Mouse (Mus musculus) erythroid progenitor cell, adult 5-6 weeks (primary cell): ENCODE results near the gene Ugt1a2. TPM values are rescaled to one million over a fixed set of nuclear protein-coding genes. Genes with fewer than 3 reads are reported as not detected.
"Not testable (repeated sequence)": the region's sequence is repeated elsewhere in the genome, so short reads cannot be mapped to it uniquely, and the experiment has no call there.

Source experiments
- ATAC-seq: replicated peaks from 2 replicates; pipeline ENCODE4 v1.8.0; 2016; ENCODE audit warnings: moderate number of reproducible peaks, mild to moderate bottlenecking, moderate TSS enrichment, inconsistent platforms; ENCODE audit not compliant: poor library complexity, low FRiP score, severe bottlenecking
- total RNA-seq, 2 experiments: library from RNA; stranded (forward) in 1 of 2; stranded (reverse) in 1 of 2; fragments of 150-400 nt in 1 of 2; fragments of 186-747, 209-891 nt in 1 of 2; gene quantifications; 2 replicates each; pipeline versions ENCODE4 v1.2.3 to v1.2.4; 2015 to 2017; ENCODE audit warnings: low replicate concordance in 2 of 2

Gene Ugt1a2
- 1.1 TPM in 1 of 2 replicates, not detected in the other for total RNA-seq (2015; ENCODE audit: low replicate concordance)
- total RNA-seq (2017; ENCODE audit: low replicate concordance) = not detected in 2 replicates

DNA sequence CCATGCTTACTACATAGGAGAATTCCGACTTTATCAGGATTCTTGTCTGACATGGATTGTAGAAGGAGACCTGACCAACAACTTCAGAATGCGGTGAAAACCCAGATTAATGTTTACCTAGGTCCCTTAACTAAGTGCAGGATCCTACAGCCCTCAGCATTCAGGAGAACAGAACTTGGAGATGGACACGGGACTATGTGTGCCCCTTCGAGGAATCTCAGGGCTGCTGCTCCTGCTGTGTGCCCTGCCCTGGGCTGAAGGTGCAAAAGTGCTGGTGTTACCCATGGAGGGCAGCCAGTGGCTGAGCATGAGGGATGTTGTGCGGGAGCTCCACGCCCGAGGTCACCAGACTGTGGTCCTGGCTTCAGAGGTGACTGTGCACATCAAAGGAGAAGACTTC is at the start of gene Ugt1a2:
Ugt1a2 (plus strand) TSS at position 146 of the 400 bp plus-strand sequence.
- no peak for ATAC-seq

DNA sequence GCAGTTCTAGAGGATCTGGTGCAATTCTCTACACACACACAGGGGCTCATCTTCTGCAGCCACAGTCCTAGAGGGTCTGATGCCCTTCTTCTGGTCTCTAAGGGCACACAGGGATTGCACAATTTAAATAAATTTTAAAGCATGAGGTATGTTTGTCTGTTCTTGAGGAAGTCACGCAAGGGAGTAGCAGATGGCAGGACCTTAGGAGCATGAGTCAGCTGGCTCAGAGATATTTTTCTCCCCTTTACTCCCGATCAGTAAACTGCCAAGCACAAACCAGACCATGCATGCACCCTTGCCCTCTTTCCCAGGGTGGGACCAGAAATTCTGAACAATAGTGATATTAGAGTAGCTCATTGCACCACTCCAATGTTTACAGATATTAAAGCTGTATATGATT is 42.0 kb upstream of the Ugt1a2 start:
- no peak for ATAC-seq

DNA sequence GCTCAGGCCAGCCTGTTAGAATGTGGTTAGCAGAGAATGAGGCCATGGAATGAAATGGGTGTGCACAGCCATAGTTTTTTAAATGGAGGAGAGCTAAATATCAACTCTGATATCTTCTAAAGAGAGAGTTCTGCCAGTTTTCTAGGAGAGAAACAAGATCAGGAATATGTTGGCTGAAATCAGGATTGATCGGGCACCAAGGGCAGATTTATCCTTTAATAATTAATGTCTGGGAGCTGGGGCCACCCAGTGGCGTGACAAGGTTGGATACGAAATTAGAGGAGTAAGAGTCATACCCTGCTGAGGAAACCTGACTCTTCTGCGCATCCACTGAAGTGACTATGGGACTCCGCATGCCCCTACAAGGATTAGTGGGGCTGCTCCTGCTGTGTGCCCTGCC is 34.7 kb upstream of the Ugt1a2 start, which contains the start of gene Ugt1a5:
Ugt1a5 (plus strand) TSS at position 302 of the 400 bp plus-strand sequence.
- ATAC-seq = no peak

DNA sequence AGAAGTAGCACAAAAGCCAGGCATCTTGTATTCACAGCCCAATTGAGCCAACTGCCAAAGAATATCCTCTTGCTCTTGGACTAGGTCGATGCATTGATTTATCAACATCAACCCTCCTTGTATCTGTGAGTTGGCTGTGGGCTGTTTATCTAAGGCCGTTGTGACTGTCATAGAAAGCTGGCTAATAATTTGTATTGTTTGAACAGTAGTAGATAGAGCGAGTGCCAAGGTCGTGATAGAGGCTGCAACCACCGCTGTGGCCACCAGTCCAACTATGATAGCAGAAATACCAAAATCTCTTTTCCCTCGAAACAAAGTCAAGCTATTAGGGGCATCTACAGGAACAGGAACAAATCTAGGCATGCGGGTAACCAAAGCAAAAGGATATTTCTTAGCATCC is 28.2 kb upstream of the Ugt1a2 start:
- not testable (repeated sequence) for ATAC-seq

DNA sequence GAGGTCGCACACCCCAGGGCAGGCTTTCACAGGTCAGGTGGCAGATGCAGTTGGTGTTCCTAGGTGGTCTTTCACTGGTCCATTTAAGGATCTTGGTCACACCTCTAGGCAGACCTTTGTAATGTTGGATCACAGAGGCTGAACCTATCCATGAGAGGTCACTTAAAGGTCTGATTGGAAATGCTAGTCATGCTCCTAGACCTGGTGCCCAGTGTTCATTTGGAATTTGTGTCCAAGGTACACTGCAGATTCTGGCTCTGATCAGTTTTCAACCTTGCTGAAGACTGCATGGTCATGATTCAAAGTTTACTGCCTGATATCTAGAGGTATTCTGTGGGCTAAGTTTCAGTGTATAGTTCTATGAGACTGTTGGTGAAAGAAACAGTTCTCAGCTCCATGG is 20.7 kb upstream of the Ugt1a2 start:
- ATAC-seq = no peak

DNA sequence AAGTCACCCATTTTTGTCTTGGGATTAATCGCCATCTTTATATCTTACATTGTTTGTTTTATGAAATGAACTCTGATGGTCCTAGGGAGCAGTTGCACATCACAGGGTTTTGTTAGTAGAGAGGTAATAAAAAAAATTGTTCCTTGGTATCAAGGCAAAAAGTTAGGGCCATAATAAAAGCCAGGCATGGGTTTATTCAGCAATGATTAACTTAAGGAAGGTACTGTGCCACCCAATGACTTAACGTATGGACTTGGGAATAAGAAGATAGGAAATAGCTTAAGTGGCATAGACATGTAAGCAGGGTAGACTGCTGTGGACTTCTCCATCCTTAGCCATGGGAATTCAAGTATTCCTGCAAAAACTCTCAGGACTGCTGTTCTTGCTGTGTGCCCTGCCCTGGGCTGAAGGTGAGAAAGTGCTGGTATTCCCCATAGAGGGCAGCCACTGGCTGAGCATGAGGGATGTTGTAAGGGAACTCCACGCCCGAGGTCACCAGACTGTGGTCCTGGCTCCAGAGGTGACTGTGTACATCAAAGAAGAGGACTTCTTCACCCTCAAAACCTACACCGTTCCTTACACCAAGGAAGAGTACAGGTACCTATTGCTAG is 14.0 kb upstream of the Ugt1a2 start:
- no peak for ATAC-seq

DNA sequence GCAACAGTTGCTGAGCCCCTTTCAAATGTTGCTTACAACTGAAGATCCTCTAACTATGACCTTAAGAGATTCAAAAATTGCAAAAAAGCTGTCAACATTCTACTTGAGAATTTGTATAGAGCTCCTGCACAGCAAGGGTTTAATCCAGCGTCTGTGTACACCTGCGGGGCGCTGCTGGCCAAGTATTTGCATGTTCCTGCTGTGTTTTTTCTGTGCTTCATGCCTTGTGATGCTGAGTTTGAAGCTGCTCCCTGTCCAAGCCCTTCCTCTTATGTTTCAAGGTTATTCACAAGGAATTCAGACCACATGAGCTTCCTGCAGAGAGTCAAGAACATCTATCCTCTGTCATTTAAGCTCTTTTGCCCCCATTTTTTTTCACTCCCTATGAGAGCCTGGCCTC is 8.3 kb upstream of the Ugt1a2 start:
- no peak for ATAC-seq

DNA sequence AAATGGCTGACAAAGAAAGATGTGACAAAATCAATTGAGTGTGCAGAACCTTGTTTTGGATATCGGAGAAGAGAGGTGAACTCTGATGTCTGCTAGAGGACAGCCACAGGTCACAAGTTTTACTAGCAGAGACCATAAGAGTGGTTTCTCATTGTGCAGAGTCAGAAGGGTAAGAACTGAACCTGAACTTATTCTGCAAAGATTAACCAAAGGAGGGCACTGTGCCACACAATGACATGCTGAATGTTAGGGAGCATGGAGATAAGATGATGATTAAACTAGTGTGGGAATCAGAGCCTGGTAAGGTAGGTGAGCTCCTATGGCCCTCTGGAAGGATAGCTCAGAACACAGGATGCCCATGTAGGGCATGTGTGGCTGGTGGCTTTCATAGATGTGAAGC is 4.7 kb upstream of the Ugt1a2 start:
- no peak for ATAC-seq

DNA sequence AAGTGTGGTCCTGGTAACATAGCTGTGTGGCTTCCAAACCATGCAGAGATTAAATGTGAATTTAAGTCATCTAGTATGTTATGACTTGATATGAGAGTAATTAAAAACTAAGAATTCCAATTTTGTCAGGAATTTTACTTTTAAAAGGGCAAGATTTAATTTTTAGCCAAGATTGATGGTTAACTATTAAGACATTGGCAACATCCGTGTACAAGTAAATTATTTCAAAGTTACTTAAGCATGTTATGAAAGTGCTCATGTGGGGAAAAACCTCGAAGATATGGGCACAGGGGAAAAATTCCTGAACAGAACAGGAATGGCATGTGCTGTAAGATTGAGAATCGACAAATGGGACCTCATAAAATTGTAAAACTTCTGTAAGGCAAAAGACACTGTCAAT is 3.0 kb upstream of the Ugt1a2 start:
- ATAC-seq = no peak

DNA sequence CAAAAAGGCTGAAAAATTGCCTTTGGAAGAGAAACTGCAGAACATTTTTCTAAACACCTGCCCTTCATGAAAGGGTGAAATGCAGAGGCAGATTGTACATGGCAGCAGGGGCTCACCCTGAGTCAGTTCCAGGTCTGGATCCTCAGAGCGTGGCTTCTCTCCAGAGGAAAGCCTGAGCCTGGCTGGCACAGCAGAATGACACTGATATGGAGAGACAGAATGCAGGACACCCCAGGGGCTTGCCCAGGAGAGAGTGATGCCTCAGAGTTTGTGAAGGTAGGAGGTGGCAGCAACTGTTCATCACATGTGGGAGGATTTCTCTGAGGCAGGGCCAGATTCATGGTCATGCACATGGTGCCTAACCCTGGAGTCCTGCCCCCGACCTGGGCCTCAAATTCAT is 405 bp upstream of the Ugt1a2 start:
- ATAC-seq = no peak

DNA sequence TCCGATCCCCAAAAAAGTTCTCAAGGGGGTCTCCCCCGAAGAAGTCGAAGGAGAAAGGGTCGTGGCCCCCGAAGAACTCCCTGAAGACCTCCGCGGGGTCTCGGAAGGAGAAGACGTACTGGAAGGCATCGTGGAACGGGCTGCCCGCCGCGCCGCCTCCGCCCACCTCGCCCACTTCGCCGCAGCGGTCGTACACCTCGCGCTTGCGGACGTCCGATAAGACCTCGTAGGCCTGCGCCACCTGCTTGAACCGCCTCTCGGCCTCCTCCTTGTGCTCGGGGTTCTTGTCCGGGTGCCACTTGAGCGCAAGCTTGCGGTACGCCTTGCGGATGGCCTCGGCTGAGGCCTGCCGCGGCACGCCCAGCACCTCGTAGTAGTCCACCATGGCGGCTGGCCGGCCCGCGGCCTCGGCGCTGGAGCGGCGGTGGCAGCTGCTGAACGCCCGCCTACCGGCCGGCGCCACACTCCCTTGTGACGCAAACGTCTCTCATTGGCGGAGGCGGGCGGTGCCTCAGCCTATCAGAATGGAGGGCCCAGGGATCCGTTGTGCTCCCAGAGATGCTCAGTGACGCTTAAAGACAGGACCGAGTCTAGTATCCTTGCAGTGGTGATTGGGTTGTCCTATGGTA is 5.0 kb downstream of the Ugt1a2 start, which contains the start of gene Dnajb3:
Dnajb3 (minus strand) TSS at position 489 of the 629 bp plus-strand sequence.
- peak; percentile 82 for ATAC-seq

DNA sequence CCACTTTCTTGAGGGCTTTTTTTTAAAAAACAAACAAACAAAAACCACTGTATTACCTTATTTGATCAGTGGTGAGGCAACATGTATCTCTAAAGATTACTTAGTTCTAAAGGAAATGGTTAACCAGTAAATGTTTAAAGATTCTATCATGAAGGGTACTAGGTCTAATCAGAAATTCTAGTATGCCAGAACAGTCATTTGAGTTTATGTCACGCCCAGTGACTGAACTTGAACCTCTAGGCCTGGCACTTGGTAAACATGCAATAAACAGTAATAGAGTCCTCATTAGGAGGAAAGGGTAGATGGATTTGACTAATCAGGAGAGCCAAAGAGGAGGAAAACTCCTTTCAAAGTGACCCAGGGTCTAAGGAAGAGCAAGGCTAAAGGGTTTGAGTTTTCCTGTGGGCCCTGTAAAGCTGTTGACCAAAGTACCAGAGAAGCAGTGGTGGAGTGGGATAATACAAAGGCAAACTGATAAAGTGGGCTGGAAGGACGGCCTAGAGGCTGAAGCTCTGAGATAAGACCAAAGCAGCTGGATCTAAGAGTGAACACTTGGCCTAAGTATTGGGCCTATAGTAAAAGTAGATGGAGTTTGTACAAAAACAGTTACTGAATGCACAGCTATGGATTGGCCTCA is 6.6 kb downstream of the Ugt1a2 start:
- ATAC-seq = peak; percentile 82

DNA sequence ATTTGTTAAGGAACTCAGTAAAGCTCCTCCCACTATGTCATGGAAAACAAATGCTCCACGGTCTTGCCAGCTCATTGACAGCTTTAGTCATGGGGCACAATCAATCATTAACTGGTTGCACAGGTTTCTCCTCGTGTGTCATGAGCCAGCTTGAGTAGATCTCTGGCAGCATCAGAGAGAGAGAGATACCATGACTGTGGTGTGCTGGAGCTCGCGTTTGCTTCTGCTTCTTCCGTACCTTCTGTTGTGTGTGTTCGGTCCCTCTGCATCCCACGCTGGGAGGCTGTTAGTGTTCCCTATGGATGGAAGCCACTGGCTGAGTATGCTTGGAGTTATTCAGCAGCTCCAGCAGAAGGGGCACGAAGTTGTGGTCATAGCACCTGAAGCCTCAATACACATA is 11.4 kb downstream of the Ugt1a2 start, which contains the start of gene Ugt1a1:
Ugt1a1 (plus strand) TSS at position 148 of the 400 bp plus-strand sequence.
- no peak for ATAC-seq

DNA sequence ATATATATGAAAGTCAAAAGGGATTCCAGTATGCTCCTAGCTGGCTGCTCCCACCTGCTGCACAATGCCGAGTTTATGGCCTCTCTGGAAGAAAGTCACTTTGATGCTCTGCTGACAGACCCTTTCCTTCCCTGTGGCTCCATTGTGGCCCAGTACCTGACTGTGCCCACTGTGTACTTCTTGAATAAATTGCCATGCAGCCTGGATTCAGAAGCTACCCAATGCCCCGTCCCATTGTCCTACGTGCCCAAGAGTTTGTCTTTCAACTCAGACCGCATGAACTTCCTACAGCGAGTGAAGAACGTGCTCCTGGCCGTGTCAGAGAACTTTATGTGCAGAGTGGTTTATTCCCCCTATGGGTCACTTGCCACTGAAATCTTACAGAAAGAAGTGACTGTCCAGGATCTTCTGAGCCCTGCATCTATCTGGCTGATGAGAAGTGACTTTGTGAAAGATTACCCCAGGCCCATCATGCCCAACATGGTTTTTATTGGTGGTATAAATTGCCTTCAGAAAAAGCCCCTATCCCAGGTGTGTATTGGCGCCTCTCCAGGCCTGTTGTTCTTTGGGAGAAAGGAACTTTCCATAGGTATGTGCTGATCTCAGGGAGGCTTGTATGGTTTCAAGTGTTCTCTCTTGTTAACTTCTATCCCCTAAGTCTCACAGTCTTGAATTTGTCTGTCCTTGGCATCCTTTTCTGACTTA is 12.1 kb downstream of the Ugt1a2 start:
- no peak for ATAC-seq

DNA sequence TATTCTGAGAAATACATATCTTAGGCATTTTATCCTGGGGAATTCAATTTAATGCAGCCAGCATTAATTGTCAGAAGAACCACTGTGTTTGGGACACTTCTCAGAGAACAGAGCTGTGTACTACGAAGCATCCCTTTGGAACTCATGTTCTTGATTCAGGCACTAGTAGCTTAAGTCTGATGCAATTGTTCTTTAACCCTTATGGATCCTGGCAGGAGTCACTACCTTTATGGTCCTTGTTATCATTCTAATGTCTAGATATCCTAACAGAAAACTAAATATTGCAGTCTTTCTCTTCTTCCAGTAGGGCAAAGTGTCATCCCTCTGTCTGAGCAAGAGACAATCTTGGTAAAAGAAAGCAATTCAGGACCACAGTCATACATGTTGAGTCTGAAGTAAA is 12.7 kb downstream of the Ugt1a2 start:
- ATAC-seq = no peak

DNA sequence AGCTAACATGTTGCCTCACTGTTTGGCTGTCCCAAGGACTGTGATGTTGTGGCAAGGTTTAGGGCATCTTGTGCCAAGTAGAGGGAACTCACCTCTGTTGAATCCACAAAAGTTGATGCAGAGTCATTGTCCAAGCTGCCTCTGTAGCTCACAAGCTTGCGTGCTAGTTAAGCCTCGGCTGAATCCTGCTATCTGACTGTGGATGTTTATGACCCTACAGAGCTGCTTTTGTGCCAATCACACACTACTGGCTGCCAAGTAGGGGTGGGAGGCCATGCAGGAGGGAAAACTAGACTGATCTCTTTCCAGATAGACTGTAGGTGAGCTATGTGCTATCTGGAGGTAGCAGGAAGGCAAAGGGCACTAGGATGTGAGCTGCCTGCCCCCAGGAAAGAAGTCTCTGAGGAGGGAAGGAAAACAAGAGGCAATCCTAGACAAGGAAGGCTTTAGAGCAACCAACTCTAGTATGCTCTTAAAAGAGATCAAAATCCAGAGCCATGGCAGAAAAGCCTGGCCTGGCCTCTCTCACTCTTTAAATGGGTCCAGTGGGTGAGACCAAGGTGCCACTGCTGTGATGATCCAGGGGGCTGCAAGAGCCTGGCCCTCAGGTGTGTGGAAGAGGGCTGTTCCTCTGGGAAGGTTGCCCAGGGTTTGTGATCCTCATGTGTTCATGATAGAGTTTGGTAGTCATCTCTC is 13.5 kb downstream of the Ugt1a2 start:
- no peak; the same call in 1 of the 2 replicates for ATAC-seq

DNA sequence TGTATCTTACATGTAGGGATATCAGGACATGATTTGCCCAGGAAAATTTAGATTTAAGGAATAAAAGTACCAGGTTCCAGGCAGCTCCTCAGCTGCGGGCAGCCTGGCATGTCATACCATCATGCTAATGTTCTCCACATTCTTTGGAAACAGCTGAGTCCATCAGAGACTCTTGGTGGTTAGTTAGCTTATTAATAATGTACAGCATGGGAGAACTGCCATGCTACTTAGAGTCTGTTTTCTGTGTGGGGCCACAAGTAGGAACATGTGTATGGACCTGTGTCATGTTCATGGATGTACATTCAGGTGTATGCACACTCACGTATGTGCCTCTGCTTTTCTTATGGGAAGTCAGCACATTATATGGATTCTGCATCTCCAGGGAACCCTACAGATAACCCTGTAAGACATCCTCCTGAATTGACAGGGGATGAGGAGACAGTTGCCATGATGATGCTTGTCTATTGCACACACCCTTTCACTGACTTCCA is 14.1 kb downstream of the Ugt1a2 start:
- ATAC-seq = no peak

DNA sequence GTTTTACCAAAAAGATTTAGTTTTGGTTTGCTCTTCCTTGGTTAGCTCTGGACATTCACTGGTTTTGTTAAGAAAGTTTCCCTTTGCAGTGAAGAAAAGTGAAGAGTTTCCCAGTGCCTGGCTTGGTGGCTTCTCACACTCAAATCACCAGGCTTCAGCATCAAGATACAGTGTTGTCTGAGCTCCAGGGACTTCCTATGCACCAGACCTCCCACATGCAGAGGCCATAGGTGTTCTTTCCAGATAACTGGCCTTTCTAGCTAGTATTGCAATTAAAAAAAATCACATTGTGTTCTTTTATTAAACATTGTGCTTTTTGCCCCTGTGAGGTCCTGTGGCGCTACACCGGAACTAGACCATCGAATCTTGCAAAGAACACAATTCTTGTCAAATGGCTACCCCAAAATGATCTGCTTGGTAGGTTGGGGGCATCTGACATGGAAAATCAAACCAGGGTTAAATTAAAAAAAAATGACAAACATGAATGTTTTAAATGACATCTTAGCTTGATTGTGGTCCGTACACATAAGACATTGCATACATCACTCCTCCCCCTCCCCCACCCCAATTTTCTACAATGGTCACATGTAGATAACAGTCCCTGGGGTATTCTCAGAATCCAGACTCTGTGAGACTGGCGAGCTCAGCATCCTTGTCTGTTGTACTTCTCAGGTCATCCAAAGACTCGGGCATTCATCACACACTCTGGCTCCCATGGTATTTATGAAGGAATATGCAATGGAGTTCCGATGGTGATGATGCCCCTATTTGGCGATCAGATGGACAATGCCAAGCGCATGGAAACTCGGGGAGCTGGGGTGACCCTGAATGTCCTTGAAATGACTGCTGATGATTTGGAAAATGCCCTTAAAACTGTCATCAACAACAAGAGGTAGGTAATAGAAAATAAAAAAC is 15.3 kb downstream of the Ugt1a2 start:
- no peak for ATAC-seq

DNA sequence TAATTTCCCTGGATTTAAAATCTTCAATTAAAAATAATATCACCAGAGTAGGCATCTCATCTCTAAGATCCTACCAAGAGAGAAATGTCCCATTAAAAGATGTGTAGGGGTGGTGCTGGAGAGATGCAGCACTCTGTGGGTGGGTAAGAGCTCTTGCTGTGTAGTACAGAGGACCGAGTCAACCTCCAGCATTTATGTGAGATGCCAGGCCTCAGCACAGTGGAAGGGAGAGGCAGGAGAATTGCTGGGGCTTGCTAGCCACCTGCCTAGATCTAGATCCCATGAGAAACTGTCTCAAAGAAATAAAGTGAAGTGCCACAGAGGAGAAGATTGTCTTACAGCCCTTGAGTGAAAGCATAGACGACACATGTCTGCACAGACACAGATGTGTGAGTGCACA is 16.1 kb downstream of the Ugt1a2 start:
- ATAC-seq = no peak
